Mouse (Mus musculus) adrenal gland, adult 8-10 months (tissue): ENCODE results near the gene Rhox2g. TPM values are rescaled to one million over a fixed set of nuclear protein-coding genes. Genes with fewer than 3 reads are reported as not detected.
"Not testable (repeated sequence)": the region's sequence is repeated elsewhere in the genome, so short reads cannot be mapped to it uniquely, and the experiment has no call there.

Experiments used
- DNase-seq: peaks from one replicate; pipeline ENCODE4 v3.0.0; 2022
- total RNA-seq, 4 experiments: library from RNA; stranded (reverse); gene quantifications; 2 replicates each; pipeline ENCODE4 v1.2.4; 2022

Gene Rhox2g
- total RNA-seq: not detected

GRCm38 (mm10) chrX:37643370-37643769, at the start of gene Rhox2g:
TSS of gene Rhox2g (minus strand) at chrX:37643470.
- not testable (repeated sequence) for DNase-seq

GRCm38 (mm10) chrX:37692261-37692660, 49.0 kb upstream of the Rhox2g start:
- DNase-seq: no peak

- no peak for DNase-seq
Measured at GRCm38 (mm10) chrX:37683031-37683715, 39.9 kb upstream of the Rhox2g start.

- DNase-seq: not testable (repeated sequence)
Measured at GRCm38 (mm10) chrX:37673177-37673576, 29.9 kb upstream of the Rhox2g start, which contains the start of gene Rhox2h. TSS of gene Rhox2h (minus strand) at chrX:37673277.

GRCm38 (mm10) chrX:37668664-37669063, 25.4 kb upstream of the Rhox2g start, which contains the start of gene Rhox3h:
TSS of gene Rhox3h (minus strand) at chrX:37668764.
- not testable (repeated sequence) for DNase-seq

- DNase-seq: not testable (repeated sequence)
Measured at GRCm38 (mm10) chrX:37651227-37651626, 8.0 kb upstream of the Rhox2g start, which contains the start of gene Rhox4g. TSS of gene Rhox4g (minus strand) at chrX:37651327.

GRCm38 (mm10) chrX:37628512-37628911, 14.8 kb downstream of the Rhox2g start, which contains the start of gene Rhox3g:
TSS of gene Rhox3g (minus strand) at chrX:37628612.
- DNase-seq: not testable (repeated sequence)

- not testable (repeated sequence) for DNase-seq
Measured at GRCm38 (mm10) chrX:37607604-37608003, 35.7 kb downstream of the Rhox2g start, which contains the start of gene Rhox4f. TSS of gene Rhox4f (minus strand) at chrX:37607704.

Other genes starting within 250 kb of the Rhox2g start
- gene Rhox2b, start 231.4 kb downstream of the Rhox2g start, total RNA-seq: not detected
- gene Rhox4b, start 211.0 kb downstream of the Rhox2g start, total RNA-seq: not detected
- not detected for gene Rhox2c, start 189.8 kb downstream of the Rhox2g start, total RNA-seq
- gene Rhox3c, start 184.9 kb downstream of the Rhox2g start, total RNA-seq: not detected
- gene Rhox4c, start 163.1 kb downstream of the Rhox2g start, total RNA-seq: not detected
- not detected for gene Rhox2d, start 150.0 kb downstream of the Rhox2g start, total RNA-seq
- not detected for gene Rhox4d, start 129.1 kb downstream of the Rhox2g start, total RNA-seq
- not detected for gene Rhox2e, start 113.0 kb downstream of the Rhox2g start, total RNA-seq
- not detected for gene Rhox3e, start 101.5 kb downstream of the Rhox2g start, total RNA-seq
- not detected for gene Rhox4e, start 86.1 kb downstream of the Rhox2g start, total RNA-seq
- not detected for gene Rhox2f, start 72.1 kb downstream of the Rhox2g start, total RNA-seq
- gene Rhox3f, start 62.5 kb downstream of the Rhox2g start, total RNA-seq: not detected
- gene Rhox4f, start 35.8 kb downstream of the Rhox2g start, total RNA-seq: not detected
- gene Rhox3g, start 14.9 kb downstream of the Rhox2g start, total RNA-seq: not detected
- not detected for gene Rhox4g, start 7.9 kb upstream of the Rhox2g start, total RNA-seq
- gene Rhox3h, start 25.3 kb upstream of the Rhox2g start, total RNA-seq: not detected
- gene Rhox2h, start 29.8 kb upstream of the Rhox2g start, total RNA-seq: not detected
- not detected for gene Rhox5, start 161.4 kb upstream of the Rhox2g start, total RNA-seq
- gene Rhox6, start 183.4 kb upstream of the Rhox2g start, total RNA-seq: not detected
- not detected for gene Rhox7a, start 188.2 kb upstream of the Rhox2g start, total RNA-seq
- gene Rhox8, start 235.5 kb upstream of the Rhox2g start, total RNA-seq: not detected